Mouse (Mus musculus) intestine, embryonic 14.5 days (tissue): Measurements from ENCODE around the gene Tex2. TPM values are rescaled to one million over a fixed set of nuclear protein-coding genes. Genes with fewer than 3 reads are reported as not detected.
"Not testable (repeated sequence)": the region's sequence is repeated elsewhere in the genome, so short reads cannot be mapped to it uniquely, and the experiment has no call there.

ENCODE experiments used
- ATAC-seq: fragments of 200-750 bp; cut with Nextera tagmentation; replicated peaks from 2 replicates; pipeline ENCODE4 v1.8.0; 2017; ENCODE audit warnings: low read depth, moderate number of reproducible peaks, moderate TSS enrichment, moderate library complexity; ENCODE audit not compliant: low FRiP score, low TSS enrichment
- DNase-seq: peaks from one replicate; pipeline ENCODE4 v3.0.0-alpha.2; 2018; ENCODE audit warnings: low spot score
- H3K27ac ChIP-seq: fragments of 300-500 bp; sonication (generic); 2 replicates; pipeline ENCODE4 v1.5.1; 2014; ENCODE audit warnings: low read depth, mild to moderate bottlenecking, control low read depth
- H3K27me3 ChIP-seq: fragments of 300-500 bp; sonication (generic); replicated peaks from 2 replicates; pipeline ENCODE4 v1.6.1; 2014; ENCODE audit warnings: low read length, control low read depth; ENCODE audit not compliant: control insufficient read depth, insufficient read depth
- H3K36me3 ChIP-seq: fragments of 300-500 bp; sonication (generic); 2 replicates; pipeline ENCODE4 v1.6.1; 2014; ENCODE audit warnings: low read length, control low read depth; ENCODE audit not compliant: control insufficient read depth, insufficient read depth
- H3K4me1 ChIP-seq: fragments of 300-500 bp; sonication (generic); replicated peaks from 2 replicates; pipeline ENCODE4 v1.6.1; 2014; ENCODE audit warnings: low read length, control low read depth, mixed read lengths; ENCODE audit not compliant: control insufficient read depth, insufficient read depth
- H3K4me2 ChIP-seq: fragments of 300-500 bp; sonication (generic); 2 replicates; pipeline ENCODE4 v1.6.1; 2014; ENCODE audit warnings: low read length
- H3K4me3 ChIP-seq: fragments of 300-500 bp; sonication (generic); 2 replicates; pipeline ENCODE4 v1.5.1; 2014; ENCODE audit warnings: low read depth, low read length, control low read depth, mixed read lengths
- H3K9ac ChIP-seq: fragments of 300-500 bp; sonication (generic); 2 replicates; pipeline ENCODE4 v1.6.1; 2014; ENCODE audit warnings: mild to moderate bottlenecking, low read length
- H3K9me3 ChIP-seq: fragments of 300-500 bp; sonication (generic); 2 replicates; pipeline ENCODE4 v1.6.1; 2016; ENCODE audit warnings: low read length, control low read depth; ENCODE audit not compliant: control insufficient read depth
- WGBS: fragments of 180-500 bp; shearing (Covaris S2); extraction: QIAGEN DNeasy Blood & Tissue Kit; methylation state at CpG from one replicate; pipeline ENCODE4 v1.1.7; 2014; 5-methylcytosine and 5-hydroxymethylcytosine counted together
- polyA plus RNA-seq: library from polyadenylated mRNA; unstranded; fragments of >200 nt; fragmentation: Nextera tagmentation; extraction: Ambion mirVana; gene quantifications from 2 replicates; pipeline ENCODE4 v1.2.1, GENCODE M21; 2014

Tex2 gene
- polyA plus RNA-seq = 8.9 and 11.6 TPM in 2 replicates

GRCm38 (mm10) chr11:106612961-106613637 lies at the start of gene Tex2:
TSS of gene Tex2 (minus strand) at chr11:106613423.
- under 1% methylated on average over 45 of the region's 45 CpGs for WGBS
- H3K9me3 ChIP-seq = no peaks in the 10 kb centered on the region
- ATAC-seq = peak; percentile 98
- H3K4me1 ChIP-seq = peaks cover 13% of the 10 kb centered on the region
- peak within 1 kb of the TSS; percentile 84 for H3K4me3 ChIP-seq
- H3K27ac ChIP-seq = peak within 1 kb of the TSS; percentile 73; the same call in 1 of the 2 replicates
- H3K9ac ChIP-seq = peak within 1 kb of the TSS; percentile 81
- peak within 1 kb of the TSS; percentile 96 for H3K4me2 ChIP-seq
- H3K27me3 ChIP-seq = no peaks in the 10 kb centered on the region
- DNase-seq = peak; percentile 89
- H3K36me3 ChIP-seq = no peaks in the 10 kb centered on the region

GRCm38 (mm10) chr11:106662634-106663407 lies 49.6 kb upstream of the Tex2 start:
- 87% methylated on average over 10 of the region's 11 CpGs for WGBS
- Histone ChIP-seq H3K4me3 (no peak overlapping the region), H3K9ac (no peak overlapping the region), H3K4me2 (no peak overlapping the region), H3K9me3 (no peaks in the 10 kb centered on the region), H3K4me1 (peaks cover 20% of the 10 kb centered on the region), H3K27me3 (no peaks in the 10 kb centered on the region), H3K27ac (no peak overlapping the region), H3K36me3 (no peaks in the 10 kb centered on the region)
- DNase-seq (no peak), ATAC-seq (no peak)

GRCm38 (mm10) chr11:106660453-106661081 lies 47.3 kb upstream of the Tex2 start:
- H3K9me3 ChIP-seq = no peaks in the 10 kb centered on the region
- peaks cover 24% of the 10 kb centered on the region for H3K4me1 ChIP-seq
- no peak overlapping the region for H3K9ac ChIP-seq
- WGBS = 62% methylated on average over 13 of the region's 13 CpGs
- no peak overlapping the region for H3K4me2 ChIP-seq
- H3K4me3 ChIP-seq = no peak overlapping the region
- DNase-seq = no peak
- no peaks in the 10 kb centered on the region for H3K36me3 ChIP-seq
- H3K27ac ChIP-seq = peak overlapping the region; percentile 86
- no peaks in the 10 kb centered on the region for H3K27me3 ChIP-seq
- ATAC-seq = 0 out of 2 replicates have a peak, but pooled peaks have one; percentile 21

- no peaks in the 10 kb centered on the region for H3K27me3 ChIP-seq
- peaks cover 24% of the 10 kb centered on the region for H3K4me1 ChIP-seq
- H3K9me3 ChIP-seq = no peaks in the 10 kb centered on the region
- H3K4me3 ChIP-seq = no peak overlapping the region
- H3K36me3 ChIP-seq = no peaks in the 10 kb centered on the region
- ATAC-seq = no peak
- H3K27ac ChIP-seq = peak overlapping the region; percentile 86
- no peak overlapping the region for H3K4me2 ChIP-seq
- H3K9ac ChIP-seq = no peak overlapping the region
- 44% methylated on average over 15 of the region's 15 CpGs for WGBS
- DNase-seq = no peak
These were observed 46.5 kb upstream of the Tex2 start for GRCm38 (mm10) chr11:106659598-106660295.

GRCm38 (mm10) chr11:106658051-106658880 lies 45.0 kb upstream of the Tex2 start:
- 12% methylated on average over 14 of the region's 14 CpGs for WGBS
- ATAC-seq (peak; percentile 77), DNase-seq (peak; percentile 83)
- peak overlapping the region; percentile 13; the same call in 1 of the 2 replicates for H3K9ac ChIP-seq
- H3K27me3 ChIP-seq = no peaks in the 10 kb centered on the region
- no peaks in the 10 kb centered on the region for H3K9me3 ChIP-seq
- no peak overlapping the region for H3K4me3 ChIP-seq
- no peaks in the 10 kb centered on the region for H3K36me3 ChIP-seq
- H3K4me1 ChIP-seq = peaks cover 24% of the 10 kb centered on the region
- peak overlapping the region; percentile 11; the same call in 1 of the 2 replicates for H3K4me2 ChIP-seq
- peak overlapping the region; percentile 91 for H3K27ac ChIP-seq

- WGBS = 87% methylated on average over 5 of the region's 5 CpGs
- H3K4me2 ChIP-seq, H3K36me3 ChIP-seq, H3K9me3 ChIP-seq, H3K27me3 ChIP-seq, H3K4me3 ChIP-seq, ATAC-seq, H3K9ac ChIP-seq, H3K27ac ChIP-seq, DNase-seq: not testable (repeated sequence)
- peaks cover 24% of the 10 kb centered on the region for H3K4me1 ChIP-seq
These were observed 43.8 kb upstream of the Tex2 start for GRCm38 (mm10) chr11:106656896-106657498.

GRCm38 (mm10) chr11:106648347-106648746 lies 35.1 kb upstream of the Tex2 start:
- H3K9ac ChIP-seq = no peak overlapping the region
- no peak overlapping the region for H3K4me2 ChIP-seq
- H3K9me3 ChIP-seq = no peaks in the 10 kb centered on the region
- DNase-seq = peak; percentile 88
- H3K27ac ChIP-seq = no peak overlapping the region
- no peaks in the 10 kb centered on the region for H3K4me1 ChIP-seq
- 30% methylated on average over 13 of the region's 13 CpGs for WGBS
- H3K36me3 ChIP-seq = no peaks in the 10 kb centered on the region
- H3K4me3 ChIP-seq = no peak overlapping the region
- ATAC-seq = no peak
- no peaks in the 10 kb centered on the region for H3K27me3 ChIP-seq
